Mouse (Mus musculus): ENCODE measurements around the gene 6030498E09Rik. TPM values are rescaled to one million over a fixed set of nuclear protein-coding genes. Genes with fewer than 3 reads are reported as not detected.

The 6030498E09Rik gene
- polyA plus RNA-seq (2014; fragmentation: Nextera tagmentation; extraction: Ambion mirVana) = not detected in 2 replicates

DNA sequence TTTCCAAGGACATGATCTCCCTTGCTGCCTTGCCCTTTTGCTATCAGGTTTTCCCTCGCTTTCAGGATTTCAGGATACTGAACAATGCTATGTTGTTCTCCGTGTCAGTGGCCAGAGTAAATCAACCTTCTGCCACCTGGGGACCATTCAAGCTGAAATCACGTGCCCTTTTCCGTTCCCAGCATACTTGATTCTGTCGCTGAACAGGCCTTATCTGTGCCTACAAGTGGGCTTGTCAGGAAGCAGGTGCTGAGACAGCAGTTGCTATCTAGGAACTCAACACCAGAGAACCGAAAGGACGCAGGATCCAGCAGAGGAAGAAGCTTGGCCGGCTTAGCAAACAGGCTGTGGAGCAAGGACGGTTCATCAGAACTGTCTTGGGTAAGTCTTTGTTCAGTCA is at the start of gene 6030498E09Rik:
Gene 6030498E09Rik (plus strand): TSS at position 194 of the 400 bp plus-strand sequence.
- 69% methylated on average over 9 of the region's 9 CpGs for WGBS
- H3K4me2 ChIP-seq (replicated peaks; ENCODE audit: low read depth, low read length) = no peak within 1 kb of the TSS
- H3K4me3 ChIP-seq (ENCODE audit: low read length) = no peak within 1 kb of the TSS
- H3K36me3 ChIP-seq (ENCODE audit: control insufficient read depth, insufficient read depth, low read length) = no peaks in the 10 kb centered on the region
- no peaks in the 10 kb centered on the region for H3K27me3 ChIP-seq (ENCODE audit: control insufficient read depth, insufficient read depth, low read length)
- H3K9ac ChIP-seq (ENCODE audit: low read depth, low read length) = no peak within 1 kb of the TSS
- no peaks in the 10 kb centered on the region for H3K9me3 ChIP-seq (ENCODE audit: control insufficient read depth, low read length)
- H3K4me1 ChIP-seq (ENCODE audit: control insufficient read depth, insufficient read depth, low read length) = no peaks in the 10 kb centered on the region
- ATAC-seq (ENCODE audit: low FRiP score, low TSS enrichment) = no peak
- no peak within 1 kb of the TSS for H3K27ac ChIP-seq (ENCODE audit: low read depth, low read length)

GRCm38 (mm10) chrX:38730081-38730480 is 42.4 kb upstream of the 6030498E09Rik start:
- ATAC-seq (ENCODE audit: low FRiP score, low TSS enrichment) = no peak
- 50% methylated on average over 5 of the region's 5 CpGs for WGBS
- Histone ChIP-seq H3K4me3 (ENCODE audit: low read length) (no peak overlapping the region), H3K4me2 (replicated peaks; ENCODE audit: low read depth, low read length) (no peak overlapping the region), H3K27me3 (ENCODE audit: control insufficient read depth, insufficient read depth, low read length) (no peaks in the 10 kb centered on the region), H3K9ac (ENCODE audit: low read depth, low read length) (no peak overlapping the region), H3K27ac (ENCODE audit: low read depth, low read length) (no peak overlapping the region), H3K36me3 (ENCODE audit: control insufficient read depth, insufficient read depth, low read length) (no peaks in the 10 kb centered on the region), H3K4me1 (ENCODE audit: control insufficient read depth, insufficient read depth, low read length) (no peaks in the 10 kb centered on the region), H3K9me3 (ENCODE audit: control insufficient read depth, low read length) (no peaks in the 10 kb centered on the region)

GRCm38 (mm10) chrX:38730639-38731038 is 41.8 kb upstream of the 6030498E09Rik start:
- ATAC-seq (ENCODE audit: low FRiP score, low TSS enrichment) = no peak
- Histone ChIP-seq H3K4me2 (replicated peaks; ENCODE audit: low read depth, low read length) (no peak overlapping the region), H3K27me3 (ENCODE audit: control insufficient read depth, insufficient read depth, low read length) (no peaks in the 10 kb centered on the region), H3K9ac (ENCODE audit: low read depth, low read length) (no peak overlapping the region), H3K4me1 (ENCODE audit: control insufficient read depth, insufficient read depth, low read length) (no peaks in the 10 kb centered on the region), H3K9me3 (ENCODE audit: control insufficient read depth, low read length) (no peaks in the 10 kb centered on the region), H3K27ac (ENCODE audit: low read depth, low read length) (no peak overlapping the region), H3K4me3 (ENCODE audit: low read length) (no peak overlapping the region), H3K36me3 (ENCODE audit: control insufficient read depth, insufficient read depth, low read length) (no peaks in the 10 kb centered on the region)
- 71% methylated on average over 2 of the region's 2 CpGs for WGBS

DNA sequence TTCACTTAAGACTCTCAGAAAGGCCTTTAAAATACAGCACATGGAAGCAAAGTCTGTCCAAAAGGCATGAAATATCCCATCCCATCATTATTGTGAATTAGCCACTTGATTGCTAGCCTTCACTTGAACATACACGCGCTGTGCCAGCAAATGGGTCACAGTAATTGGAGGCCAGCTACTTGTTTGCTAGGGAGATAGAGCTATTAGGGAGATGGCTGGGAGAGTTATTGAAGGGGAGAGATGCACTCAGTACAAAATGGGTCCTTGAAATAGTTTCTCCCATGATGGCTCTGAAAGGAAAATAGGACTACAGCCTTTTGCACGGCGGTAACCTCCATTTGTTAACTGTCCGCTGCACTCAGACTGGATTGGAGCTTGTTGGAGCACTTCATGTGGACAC is 38.8 kb upstream of the 6030498E09Rik start:
- H3K4me3 ChIP-seq (ENCODE audit: low read length) = no peak overlapping the region
- H3K9ac ChIP-seq (ENCODE audit: low read depth, low read length) = no peak overlapping the region
- no peak for ATAC-seq (ENCODE audit: low FRiP score, low TSS enrichment)
- H3K27ac ChIP-seq (ENCODE audit: low read depth, low read length) = no peak overlapping the region
- H3K4me2 ChIP-seq (replicated peaks; ENCODE audit: low read depth, low read length) = no peak overlapping the region
- no peaks in the 10 kb centered on the region for H3K4me1 ChIP-seq (ENCODE audit: control insufficient read depth, insufficient read depth, low read length)
- H3K36me3 ChIP-seq (ENCODE audit: control insufficient read depth, insufficient read depth, low read length) = no peaks in the 10 kb centered on the region
- H3K27me3 ChIP-seq (ENCODE audit: control insufficient read depth, insufficient read depth, low read length) = no peaks in the 10 kb centered on the region
- H3K9me3 ChIP-seq (ENCODE audit: control insufficient read depth, low read length) = no peaks in the 10 kb centered on the region
- WGBS = 94% methylated on average over 5 of the region's 5 CpGs

DNA sequence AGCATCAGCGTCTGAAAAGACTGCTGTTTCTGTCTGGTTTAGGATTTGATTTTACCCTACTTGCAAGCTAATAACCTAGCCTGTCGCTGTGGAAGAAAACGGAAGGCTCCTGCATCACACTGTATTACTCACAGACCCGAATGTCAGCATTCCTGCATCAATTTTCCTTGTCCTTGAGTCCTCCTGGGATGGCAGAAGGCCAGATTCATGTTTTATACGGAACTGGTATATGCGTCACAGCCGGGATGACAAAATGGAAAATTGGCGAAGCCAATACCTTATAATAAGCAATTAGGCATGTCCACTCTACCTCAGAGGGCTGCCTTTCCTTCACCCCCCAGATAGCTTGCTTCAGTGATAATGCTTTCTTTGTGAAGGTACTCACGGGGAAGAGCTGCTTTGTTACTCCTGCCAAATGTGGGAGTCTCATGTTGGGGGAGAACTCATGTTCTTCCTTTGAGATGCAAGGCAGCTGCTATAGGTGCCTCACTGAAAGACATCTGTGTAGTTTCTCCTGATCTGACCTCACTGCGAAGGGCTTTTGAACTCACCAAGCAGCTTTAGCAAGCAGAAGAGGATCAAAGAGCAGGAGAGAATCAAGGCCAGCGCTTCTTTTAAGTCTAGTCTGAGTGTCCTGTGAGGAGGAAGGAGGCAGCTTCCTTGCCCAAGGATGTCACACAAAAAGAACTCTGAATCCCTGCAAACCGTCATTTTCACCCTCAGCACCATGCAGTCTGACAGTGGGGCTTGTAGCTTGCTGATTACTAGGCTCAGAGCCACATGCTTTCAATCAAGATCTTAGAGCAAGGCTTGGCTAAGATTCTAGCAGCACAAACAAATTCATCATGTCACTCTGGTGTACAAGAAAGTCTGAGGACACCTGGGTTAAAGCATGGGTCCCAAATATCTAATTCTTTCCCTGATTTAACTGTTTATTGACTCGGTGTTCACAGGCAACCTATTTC is 37.3 kb upstream of the 6030498E09Rik start:
- no peak overlapping the region for H3K4me3 ChIP-seq (ENCODE audit: low read length)
- H3K27ac ChIP-seq (ENCODE audit: low read depth, low read length) = no peak overlapping the region
- no peaks in the 10 kb centered on the region for H3K27me3 ChIP-seq (ENCODE audit: control insufficient read depth, insufficient read depth, low read length)
- ATAC-seq (ENCODE audit: low FRiP score, low TSS enrichment) = no peak
- H3K9me3 ChIP-seq (ENCODE audit: control insufficient read depth, low read length) = no peaks in the 10 kb centered on the region
- H3K36me3 ChIP-seq (ENCODE audit: control insufficient read depth, insufficient read depth, low read length) = no peaks in the 10 kb centered on the region
- no peak overlapping the region for H3K4me2 ChIP-seq (replicated peaks; ENCODE audit: low read depth, low read length)
- whole genome bisulfite sequencing = 62% methylated on average over 13 of the region's 13 CpGs
- H3K9ac ChIP-seq (ENCODE audit: low read depth, low read length) = no peak overlapping the region
- no peaks in the 10 kb centered on the region for H3K4me1 ChIP-seq (ENCODE audit: control insufficient read depth, insufficient read depth, low read length)

- Histone ChIP-seq H3K9me3 (ENCODE audit: control insufficient read depth, low read length) (no peaks in the 10 kb centered on the region), H3K4me3 (ENCODE audit: low read length) (no peak overlapping the region), H3K36me3 (ENCODE audit: control insufficient read depth, insufficient read depth, low read length) (no peaks in the 10 kb centered on the region), H3K9ac (ENCODE audit: low read depth, low read length) (no peak overlapping the region), H3K27ac (ENCODE audit: low read depth, low read length) (no peak overlapping the region), H3K27me3 (ENCODE audit: control insufficient read depth, insufficient read depth, low read length) (no peaks in the 10 kb centered on the region), H3K4me2 (replicated peaks; ENCODE audit: low read depth, low read length) (no peak overlapping the region), H3K4me1 (ENCODE audit: control insufficient read depth, insufficient read depth, low read length) (no peaks in the 10 kb centered on the region)
- WGBS = 87% methylated on average over 2 of the region's 2 CpGs
- no peak for ATAC-seq (ENCODE audit: low FRiP score, low TSS enrichment)
Observed at GRCm38 (mm10) chrX:38771453-38771852, 1.0 kb upstream of the 6030498E09Rik start.

GRCm38 (mm10) chrX:38771886-38772285 is 585 bp upstream of the 6030498E09Rik start:
- no peaks in the 10 kb centered on the region for H3K4me1 ChIP-seq (ENCODE audit: control insufficient read depth, insufficient read depth, low read length)
- H3K36me3 ChIP-seq (ENCODE audit: control insufficient read depth, insufficient read depth, low read length) = no peaks in the 10 kb centered on the region
- 52% methylated on average over 3 of the region's 3 CpGs for WGBS
- H3K9me3 ChIP-seq (ENCODE audit: control insufficient read depth, low read length) = no peaks in the 10 kb centered on the region
- ATAC-seq (ENCODE audit: low FRiP score, low TSS enrichment) = no peak
- no peak overlapping the region for H3K9ac ChIP-seq (ENCODE audit: low read depth, low read length)
- H3K27me3 ChIP-seq (ENCODE audit: control insufficient read depth, insufficient read depth, low read length) = no peaks in the 10 kb centered on the region
- no peak overlapping the region for H3K4me2 ChIP-seq (replicated peaks; ENCODE audit: low read depth, low read length)
- no peak overlapping the region for H3K27ac ChIP-seq (ENCODE audit: low read depth, low read length)
- no peak overlapping the region for H3K4me3 ChIP-seq (ENCODE audit: low read length)

GRCm38 (mm10) chrX:38794373-38794772 is 21.9 kb downstream of the 6030498E09Rik start:
- 74% methylated on average over 3 of the region's 3 CpGs for WGBS
- Histone ChIP-seq H3K4me2 (replicated peaks; ENCODE audit: low read depth, low read length) (no peak overlapping the region), H3K9ac (ENCODE audit: low read depth, low read length) (no peak overlapping the region), H3K27me3 (ENCODE audit: control insufficient read depth, insufficient read depth, low read length) (no peaks in the 10 kb centered on the region), H3K4me3 (ENCODE audit: low read length) (no peak overlapping the region), H3K36me3 (ENCODE audit: control insufficient read depth, insufficient read depth, low read length) (no peaks in the 10 kb centered on the region), H3K27ac (ENCODE audit: low read depth, low read length) (no peak overlapping the region), H3K9me3 (ENCODE audit: control insufficient read depth, low read length) (no peaks in the 10 kb centered on the region), H3K4me1 (ENCODE audit: control insufficient read depth, insufficient read depth, low read length) (no peaks in the 10 kb centered on the region)
- no peak for ATAC-seq (ENCODE audit: low FRiP score, low TSS enrichment)

DNA sequence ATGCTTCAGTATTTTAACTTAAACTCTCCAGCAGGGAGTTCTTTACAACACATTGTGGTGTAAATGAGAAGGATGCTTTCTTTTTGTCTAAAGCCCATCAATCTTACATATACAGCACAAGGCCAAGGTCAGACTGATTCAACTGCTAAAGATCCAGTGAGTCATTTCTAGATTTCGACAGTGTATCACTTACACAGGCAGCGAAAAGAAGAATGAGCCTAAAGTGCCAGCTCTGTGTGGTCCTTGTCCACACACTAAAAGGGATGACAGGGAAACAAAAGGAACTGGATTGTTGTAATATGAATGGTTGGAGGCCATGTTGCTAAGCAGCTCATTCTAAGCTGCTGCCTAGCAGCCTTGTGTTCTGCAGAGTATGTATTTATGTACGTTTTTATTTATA is 41.5 kb downstream of the 6030498E09Rik start:
- H3K4me2 ChIP-seq (replicated peaks; ENCODE audit: low read depth, low read length) = no peak overlapping the region
- H3K9me3 ChIP-seq (ENCODE audit: control insufficient read depth, low read length) = no peaks in the 10 kb centered on the region
- H3K9ac ChIP-seq (ENCODE audit: low read depth, low read length) = no peak overlapping the region
- H3K36me3 ChIP-seq (ENCODE audit: control insufficient read depth, insufficient read depth, low read length) = no peaks in the 10 kb centered on the region
- no peaks in the 10 kb centered on the region for H3K27me3 ChIP-seq (ENCODE audit: control insufficient read depth, insufficient read depth, low read length)
- no peak for ATAC-seq (ENCODE audit: low FRiP score, low TSS enrichment)
- WGBS = 67% methylated on average over 3 of the region's 3 CpGs
- H3K27ac ChIP-seq (ENCODE audit: low read depth, low read length) = no peak overlapping the region
- no peaks in the 10 kb centered on the region for H3K4me1 ChIP-seq (ENCODE audit: control insufficient read depth, insufficient read depth, low read length)
- no peak overlapping the region for H3K4me3 ChIP-seq (ENCODE audit: low read length)

Measured in kidney, embryonic 14.5 days (tissue).